Mouse (Mus musculus) heart, embryonic 14.5 days (tissue): Measurements from ENCODE around the gene Wdfy4. TPM values are rescaled to one million over a fixed set of nuclear protein-coding genes. Genes with fewer than 3 reads are reported as not detected.

Experiments used
- ATAC-seq: fragments of 200-750 bp; cut with Nextera tagmentation; 2 replicates; pipeline ENCODE4 v1.8.0; 2017; ENCODE audit warnings: low read depth, moderate TSS enrichment; ENCODE audit not compliant: insufficient number of reproducible peaks, insufficient read depth, low FRiP score
- H3K27ac ChIP-seq, 2 experiments: fragments of 200-500 bp in 1 of 2; fragments of 300-500 bp in 1 of 2; sonication (generic) in 1 of 2; replicated peaks in 1 of 2; 2 replicates each; pipeline ENCODE4 v1.5.1; 2012 to 2014; ENCODE audit warnings: low read depth in 2 of 2, low read length in 2 of 2, control low read depth in 1 of 2, mild to moderate bottlenecking in 1 of 2, mixed read lengths in 1 of 2; ENCODE audit not compliant: control insufficient read depth in 1 of 2, insufficient read depth in 1 of 2
- H3K27me3 ChIP-seq: fragments of 300-500 bp; sonication (generic); 2 replicates; pipeline ENCODE4 v1.6.1; 2014; ENCODE audit warnings: mild to moderate bottlenecking, low read length, control low read depth; ENCODE audit not compliant: control insufficient read depth, insufficient read depth
- H3K36me3 ChIP-seq: fragments of 300-500 bp; sonication (generic); 2 replicates; pipeline ENCODE4 v1.6.1; 2014; ENCODE audit warnings: mild to moderate bottlenecking, control low read depth, low read length, mixed read lengths; ENCODE audit not compliant: control insufficient read depth, insufficient read depth
- H3K4me1 ChIP-seq, 2 experiments: fragments of 200-500 bp in 1 of 2; fragments of 300-500 bp in 1 of 2; sonication (generic) in 1 of 2; 2 replicates each; pipeline ENCODE4 v1.6.1; 2012 to 2014; ENCODE audit warnings: low read length in 2 of 2, control low read depth in 1 of 2, mixed read lengths in 1 of 2; ENCODE audit not compliant: control insufficient read depth in 2 of 2, insufficient read depth in 2 of 2
- H3K4me2 ChIP-seq: fragments of 300-500 bp; sonication (generic); 2 replicates; pipeline ENCODE4 v1.6.1; 2014; ENCODE audit warnings: mild to moderate bottlenecking, low read length
- H3K4me3 ChIP-seq, 2 experiments: fragments of 200-500 bp in 1 of 2; fragments of 300-500 bp in 1 of 2; sonication (generic) in 1 of 2; 2 replicates each; pipeline ENCODE4 v1.5.1; 2012 to 2014; ENCODE audit warnings: low read length in 2 of 2, mild to moderate bottlenecking in 2 of 2, control low read depth in 1 of 2, low read depth in 1 of 2, moderate library complexity in 1 of 2; ENCODE audit not compliant: control insufficient read depth in 1 of 2, insufficient read depth in 1 of 2
- H3K9ac ChIP-seq: fragments of 300-500 bp; sonication (generic); 2 replicates; pipeline ENCODE4 v1.6.1; 2014; ENCODE audit warnings: mild to moderate bottlenecking, low read length
- H3K9me3 ChIP-seq: fragments of 300-500 bp; sonication (generic); 2 replicates; pipeline ENCODE4 v1.6.1; 2016; ENCODE audit warnings: low read length, control low read depth; ENCODE audit not compliant: control insufficient read depth
- WGBS: fragments of 180-500 bp; shearing (Covaris S2); extraction: QIAGEN DNeasy Blood & Tissue Kit; methylation state at CpG from one replicate; pipeline ENCODE4 v1.1.7; 2014; 5-methylcytosine and 5-hydroxymethylcytosine counted together
- polyA plus RNA-seq: library from polyadenylated mRNA; unstranded; fragments of >200 nt; fragmentation: Nextera tagmentation; extraction: Ambion mirVana; gene quantifications from 2 replicates; pipeline ENCODE4 v1.2.1, GENCODE M21; 2014

Gene Wdfy4
- polyA plus RNA-seq, 1 experiment from 2014 or later, result 0.31 TPM

- H3K4me3 ChIP-seq, result no peak overlapping the region
Measured at GRCm38 (mm10) chr14:33035386-33035785, 149.9 kb downstream of the Wdfy4 start.

GRCm38 (mm10) chr14:33033424-33033823, 151.9 kb downstream of the Wdfy4 start:
- H3K4me3 ChIP-seq, result no peak overlapping the region
- no peaks in the 10 kb centered on the region for H3K27me3 ChIP-seq
- no peak overlapping the region for H3K9ac ChIP-seq
- no peak overlapping the region for H3K4me2 ChIP-seq
- H3K27ac ChIP-seq, result no peak overlapping the region
- no peaks in the 10 kb centered on the region for H3K36me3 ChIP-seq
- ATAC-seq, result no peak
- H3K4me1 ChIP-seq, result no peaks in the 10 kb centered on the region
- no peaks in the 10 kb centered on the region for H3K9me3 ChIP-seq
- WGBS, result 37% methylated on average over 6 of the region's 6 CpGs

More at GRCm38 (mm10) chr14:33035386-33035785, 149.9 kb downstream of the Wdfy4 start:
- H3K36me3 ChIP-seq, result no peaks in the 10 kb centered on the region
- H3K4me2 ChIP-seq, result no peak overlapping the region
- no peak overlapping the region for H3K9ac ChIP-seq
- ATAC-seq, result no peak
- 77% methylated on average over 5 of the region's 5 CpGs for WGBS
- no peak overlapping the region for H3K27ac ChIP-seq
- H3K9me3 ChIP-seq, result no peaks in the 10 kb centered on the region
- H3K27me3 ChIP-seq, result no peaks in the 10 kb centered on the region
- no peaks in the 10 kb centered on the region for H3K4me1 ChIP-seq

- WGBS, result 66% methylated on average over 3 of the region's 3 CpGs
- Histone ChIP-seq H3K9ac (no peak overlapping the region), H3K4me1 (no peaks in the 10 kb centered on the region), H3K9me3 (no peaks in the 10 kb centered on the region), H3K4me3 (no peak overlapping the region), H3K36me3 (no peaks in the 10 kb centered on the region), H3K4me2 (no peak overlapping the region), H3K27ac (no peak overlapping the region), H3K27me3 (no peaks in the 10 kb centered on the region)
- no peak for ATAC-seq
Measured at GRCm38 (mm10) chr14:33030849-33031248, 154.5 kb downstream of the Wdfy4 start.

GRCm38 (mm10) chr14:33019606-33020005, 165.7 kb downstream of the Wdfy4 start:
- Histone ChIP-seq H3K36me3 (no peaks in the 10 kb centered on the region), H3K4me1 (peaks cover 0 to 11% of the 10 kb centered on the region in 2 experiments; a peak in 2 of 4 replicates), H3K27ac (no peak overlapping the region), H3K9ac (no peak overlapping the region), H3K4me2 (no peak overlapping the region), H3K9me3 (no peaks in the 10 kb centered on the region), H3K4me3 (no peak overlapping the region), H3K27me3 (no peaks in the 10 kb centered on the region)
- no peak for ATAC-seq
- 73% methylated on average over 5 of the region's 5 CpGs for WGBS

- H3K9me3 ChIP-seq, result no peaks in the 10 kb centered on the region
- no peak overlapping the region for H3K4me2 ChIP-seq
Measured at GRCm38 (mm10) chr14:33019050-33019449, 166.3 kb downstream of the Wdfy4 start.

GRCm38 (mm10) chr14:33007638-33008037, 177.7 kb downstream of the Wdfy4 start:
- ATAC-seq, result 0 out of 2 replicates have a peak, but pooled peaks have one; percentile 35
- no peak overlapping the region for H3K4me2 ChIP-seq
- H3K27me3 ChIP-seq, result no peaks in the 10 kb centered on the region
- no peak overlapping the region for H3K4me3 ChIP-seq
- peak overlapping the region; percentile 19 to 55; a peak in 3 of 4 replicates for H3K27ac ChIP-seq
- no peaks in the 10 kb centered on the region for H3K36me3 ChIP-seq
- H3K4me1 ChIP-seq, result peaks cover 2 to 18% of the 10 kb centered on the region in 2 experiments; a peak in 3 of 4 replicates
- no peak overlapping the region for H3K9ac ChIP-seq
- H3K9me3 ChIP-seq, result peaks cover 8% of the 10 kb centered on the region
- WGBS, result 10% methylated on average over 1 of the region's 1 CpGs

More at GRCm38 (mm10) chr14:33019050-33019449, 166.3 kb downstream of the Wdfy4 start:
- no peaks in the 10 kb centered on the region for H3K36me3 ChIP-seq
- no peak overlapping the region for H3K4me3 ChIP-seq
- H3K27ac ChIP-seq, result no peak overlapping the region
- WGBS, result 79% methylated on average over 3 of the region's 3 CpGs
- peaks cover 0 to 11% of the 10 kb centered on the region in 2 experiments; a peak in 2 of 4 replicates for H3K4me1 ChIP-seq
- H3K9ac ChIP-seq, result no peak overlapping the region
- no peaks in the 10 kb centered on the region for H3K27me3 ChIP-seq
- ATAC-seq, result no peak

GRCm38 (mm10) chr14:33005114-33005513, 180.2 kb downstream of the Wdfy4 start:
- no peak overlapping the region for H3K4me3 ChIP-seq
- no peak overlapping the region for H3K4me2 ChIP-seq
- H3K9ac ChIP-seq, result no peak overlapping the region
- no peaks in the 10 kb centered on the region for H3K36me3 ChIP-seq
- peaks cover 8% of the 10 kb centered on the region for H3K9me3 ChIP-seq
- no peaks in the 10 kb centered on the region for H3K27me3 ChIP-seq
- ATAC-seq, result no peak
- H3K4me1 ChIP-seq, result peaks cover 2 to 18% of the 10 kb centered on the region in 2 experiments; a peak in 3 of 4 replicates
- WGBS, result 97% methylated on average over 1 of the region's 1 CpGs
- H3K27ac ChIP-seq, result no peak overlapping the region
